Mouse (Mus musculus) midbrain, embryonic 12.5 days (tissue): Measurements from ENCODE around the gene Gchfr. TPM values are rescaled to one million over a fixed set of nuclear protein-coding genes. Genes with fewer than 3 reads are reported as not detected.
A peak's percentile ranks its signal among the peaks of the same experiment; 100 is the strongest.

ENCODE experiments used
- ATAC-seq: fragments of 200-750 bp; cut with Nextera tagmentation; 2 replicates; pipeline ENCODE4 v1.8.0; 2017; ENCODE audit warnings: low read depth, moderate TSS enrichment, moderate library complexity; ENCODE audit not compliant: low FRiP score
- H3K27ac ChIP-seq: fragments of 300-500 bp; sonication (generic); replicated peaks from 2 replicates; pipeline ENCODE4 v1.5.1; 2016; ENCODE audit warnings: mild to moderate bottlenecking
- H3K27me3 ChIP-seq: fragments of 300-500 bp; sonication (generic); 2 replicates; pipeline ENCODE4 v1.6.1; 2016; ENCODE audit warnings: mild to moderate bottlenecking
- H3K36me3 ChIP-seq: fragments of 300-500 bp; sonication (generic); 2 replicates; pipeline ENCODE4 v1.6.1; 2016
- H3K4me1 ChIP-seq: fragments of 300-500 bp; sonication (generic); 2 replicates; pipeline ENCODE4 v1.6.1; 2016
- H3K4me2 ChIP-seq: fragments of 300-500 bp; sonication (generic); replicated peaks from 2 replicates; pipeline ENCODE4 v1.6.1; 2016; ENCODE audit warnings: mild to moderate bottlenecking, moderate library complexity
- H3K4me3 ChIP-seq: fragments of 300-500 bp; sonication (generic); 2 replicates; pipeline ENCODE4 v1.5.1; 2016; ENCODE audit warnings: mild to moderate bottlenecking
- H3K9ac ChIP-seq: fragments of 300-500 bp; sonication (generic); replicated peaks from 2 replicates; pipeline ENCODE4 v1.6.1; 2016; ENCODE audit warnings: mild to moderate bottlenecking, moderate library complexity
- H3K9me3 ChIP-seq: fragments of 300-500 bp; sonication (generic); 2 replicates; pipeline ENCODE4 v1.6.1; 2016; ENCODE audit warnings: mild to moderate bottlenecking
- WGBS: fragments of 180-500 bp; shearing (Covaris S2); methylation state at CpG from one replicate; pipeline ENCODE4 v1.1.7; 2016; 5-methylcytosine and 5-hydroxymethylcytosine counted together
- polyA plus RNA-seq: library from polyadenylated mRNA; unstranded; fragments of >200 nt; fragmentation: Nextera tagmentation; extraction: Ambion mirVana; gene quantifications from 2 replicates; pipeline ENCODE4 v1.2.1, GENCODE M21; 2016

The Gchfr gene
- polyA plus RNA-seq, 1 experiment from 2014 or later, result 3.3 TPM

- Histone ChIP-seq H3K9me3 (no peaks in the 10 kb centered on the region), H3K4me1 (peaks cover 21% of the 10 kb centered on the region), H3K27ac (no peak overlapping the region), H3K36me3 (no peaks in the 10 kb centered on the region), H3K4me3 (no peak overlapping the region), H3K9ac (no peak overlapping the region), H3K4me2 (no peak overlapping the region), H3K27me3 (no peaks in the 10 kb centered on the region)
- WGBS, result 76% methylated on average over 4 of the region's 4 CpGs
- ATAC-seq, result no peak
Observed at GRCm38 (mm10) chr2:119203871-119204460, 36.4 kb downstream of the Gchfr start.

GRCm38 (mm10) chr2:119207961-119208343 is 40.4 kb downstream of the Gchfr start:
- ATAC-seq, result 0 out of 2 replicates have a peak, but pooled peaks have one; percentile 0
- 32% methylated on average over 6 of the region's 6 CpGs for WGBS
- H3K9ac ChIP-seq, result peak overlapping the region; percentile 69
- peak overlapping the region; percentile 69 for H3K4me3 ChIP-seq
- H3K36me3 ChIP-seq, result peaks cover 23% of the 10 kb centered on the region
- peaks cover 22% of the 10 kb centered on the region for H3K4me1 ChIP-seq
- H3K27ac ChIP-seq, result peak overlapping the region; percentile 86
- H3K27me3 ChIP-seq, result no peaks in the 10 kb centered on the region
- no peaks in the 10 kb centered on the region for H3K9me3 ChIP-seq
- peak overlapping the region; percentile 71 for H3K4me2 ChIP-seq

- Histone ChIP-seq H3K9ac (peak within 1 kb of the TSS; percentile 79), H3K36me3 (peaks cover 25% of the 10 kb centered on the region), H3K27ac (peak within 1 kb of the TSS; percentile 86), H3K4me3 (peak within 1 kb of the TSS; percentile 69), H3K4me2 (peak within 1 kb of the TSS; percentile 71), H3K27me3 (no peaks in the 10 kb centered on the region), H3K4me1 (peaks cover 16% of the 10 kb centered on the region), H3K9me3 (no peaks in the 10 kb centered on the region)
- WGBS, result under 1% methylated on average over 51 of the region's 51 CpGs
- ATAC-seq, result peak; percentile 97
Observed at GRCm38 (mm10) chr2:119208344-119209175, 41.0 kb downstream of the Gchfr start, which contains the start of the genes Zfyve19 and Dnajc17. Zfyve19 (plus strand) TSS chr2:119208617. Dnajc17 (minus strand) TSS chr2:119208795.

- H3K9ac ChIP-seq, result peak overlapping the region; percentile 79
Observed at GRCm38 (mm10) chr2:119209176-119209507, 41.6 kb downstream of the Gchfr start.

More at GRCm38 (mm10) chr2:119209176-119209507, 41.6 kb downstream of the Gchfr start:
- Histone ChIP-seq H3K9me3 (no peaks in the 10 kb centered on the region), H3K27me3 (no peaks in the 10 kb centered on the region), H3K4me2 (peak overlapping the region; percentile 62), H3K36me3 (peaks cover 30% of the 10 kb centered on the region), H3K4me3 (peak overlapping the region; percentile 69), H3K4me1 (peaks cover 16% of the 10 kb centered on the region), H3K27ac (0 out of 2 replicates have a peak overlapping the region, but pooled peaks have one; percentile 39)
- 2% methylated on average over 13 of the region's 13 CpGs for WGBS
- no peak for ATAC-seq

Other genes starting within 250 kb of the Gchfr start
- gene Chst14, start 241.3 kb upstream of the Gchfr start, polyA plus RNA-seq, result 14.5 and 19.5 TPM in 2 replicates
- 26.1 and 28.2 TPM in 2 replicates for gene Ccdc32, start 138.4 kb upstream of the Gchfr start, polyA plus RNA-seq
- 7.4 and 7.5 TPM in 2 replicates for gene Rpusd2, start 133.0 kb upstream of the Gchfr start, polyA plus RNA-seq
- 60.3 and 61.9 TPM in 2 replicates for gene Knl1, start 120.7 kb upstream of the Gchfr start, polyA plus RNA-seq
- 46.3 and 51.3 TPM in 2 replicates for gene Rad51, start 55.0 kb upstream of the Gchfr start, polyA plus RNA-seq
- 43.8 and 47.5 TPM in 2 replicates for gene Rmdn3, start 10.7 kb upstream of the Gchfr start, polyA plus RNA-seq
- gene Gm14137, start 6.7 kb downstream of the Gchfr start, polyA plus RNA-seq, result 0.85 and 1.2 TPM in 2 replicates
- gene Zfyve19, start 40.8 kb downstream of the Gchfr start, polyA plus RNA-seq, result 44.9 and 53.6 TPM in 2 replicates
- 24.7 and 26.8 TPM in 2 replicates for gene Dnajc17, start 41.0 kb downstream of the Gchfr start, polyA plus RNA-seq
- not detected in 2 replicates for gene Ppp1r14d, start 62.1 kb downstream of the Gchfr start, polyA plus RNA-seq
- gene Spint1, start 69.6 kb downstream of the Gchfr start, polyA plus RNA-seq, result 0.98 and 1.5 TPM in 2 replicates
- 3.9 and 4.7 TPM in 2 replicates for gene Rhov, start 103.5 kb downstream of the Gchfr start, polyA plus RNA-seq
- 25.9 and 26.9 TPM in 2 replicates for gene Vps18, start 121.0 kb downstream of the Gchfr start, polyA plus RNA-seq
- gene Dll4, start 158.0 kb downstream of the Gchfr start, polyA plus RNA-seq, result 4.4 and 5.0 TPM in 2 replicates
- 0.88 and 1.1 TPM in 2 replicates for gene Chac1, start 183.5 kb downstream of the Gchfr start, polyA plus RNA-seq